Mouse (Mus musculus): ENCODE data around the gene Akap6. TPM values are rescaled to one million over a fixed set of nuclear protein-coding genes. Genes with fewer than 3 reads are reported as not detected.
A peak's percentile ranks its signal among the peaks of the same experiment; 100 is the strongest.

The Akap6 gene
- total RNA-seq, 2 experiments from 2014 or later: 32.6 to 36.5 TPM

DNA sequence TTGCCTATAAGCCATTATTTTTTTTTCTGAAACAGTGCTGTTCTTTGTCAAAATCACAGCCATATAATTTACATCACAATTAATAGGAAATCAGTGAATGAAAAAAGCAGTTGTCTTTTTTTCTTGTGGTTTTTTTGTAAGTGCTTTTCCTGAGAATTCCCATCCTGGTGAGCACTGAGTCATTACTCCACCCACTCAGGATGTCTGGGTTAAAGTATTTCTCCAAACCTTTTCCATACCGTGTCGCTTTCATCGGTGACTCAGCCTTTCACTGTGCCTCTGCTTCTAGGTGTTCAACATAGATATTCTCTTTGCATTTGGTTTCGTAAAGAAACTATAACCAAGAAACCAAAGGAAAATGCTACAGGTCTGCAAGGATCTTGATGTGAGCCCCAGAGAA lies 328.1 kb downstream of the Akap6 start:
- DNase-seq (ENCODE audit: low spot score): no peak

DNA sequence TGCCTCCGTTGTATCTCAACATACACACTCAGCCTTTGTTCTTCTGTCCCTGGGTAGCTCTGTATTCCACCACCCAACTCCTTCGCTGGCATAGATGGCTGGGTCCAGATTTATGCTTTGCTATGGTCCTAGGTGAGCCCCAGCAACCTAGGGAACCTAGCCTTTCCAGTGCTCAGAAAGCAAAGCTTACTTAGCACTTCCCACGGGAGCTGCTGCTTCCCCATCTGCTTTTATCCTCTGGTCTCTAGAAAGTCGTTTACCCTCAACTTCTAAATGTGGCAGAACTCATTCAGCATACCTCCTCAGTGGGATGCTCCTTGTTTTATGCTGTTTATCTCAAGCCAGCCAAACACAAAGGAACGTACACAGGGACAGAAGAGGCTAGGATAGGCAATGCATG lies 329.7 kb downstream of the Akap6 start:
- no peak for DNase-seq (ENCODE audit: low spot score)

DNA sequence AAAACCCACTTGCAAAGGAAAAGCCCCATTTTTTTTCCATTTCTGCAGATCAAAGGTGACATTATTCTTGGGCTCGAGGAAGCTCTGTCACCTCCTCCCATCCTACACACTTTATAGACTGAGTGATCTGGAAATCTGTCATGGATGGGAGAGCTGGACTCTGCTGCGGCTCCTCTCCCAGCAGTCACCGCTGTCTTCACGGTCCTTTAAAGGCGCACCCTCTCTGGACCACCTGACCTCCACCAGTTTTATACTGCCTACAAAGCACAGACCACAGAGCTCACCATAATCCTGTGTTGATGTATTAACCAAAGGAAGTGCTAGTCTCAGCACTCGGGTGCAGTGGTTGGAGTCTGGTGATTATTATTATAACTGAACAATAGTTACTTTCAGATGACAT lies 330.7 kb downstream of the Akap6 start:
- DNase-seq (ENCODE audit: low spot score): no peak

DNA sequence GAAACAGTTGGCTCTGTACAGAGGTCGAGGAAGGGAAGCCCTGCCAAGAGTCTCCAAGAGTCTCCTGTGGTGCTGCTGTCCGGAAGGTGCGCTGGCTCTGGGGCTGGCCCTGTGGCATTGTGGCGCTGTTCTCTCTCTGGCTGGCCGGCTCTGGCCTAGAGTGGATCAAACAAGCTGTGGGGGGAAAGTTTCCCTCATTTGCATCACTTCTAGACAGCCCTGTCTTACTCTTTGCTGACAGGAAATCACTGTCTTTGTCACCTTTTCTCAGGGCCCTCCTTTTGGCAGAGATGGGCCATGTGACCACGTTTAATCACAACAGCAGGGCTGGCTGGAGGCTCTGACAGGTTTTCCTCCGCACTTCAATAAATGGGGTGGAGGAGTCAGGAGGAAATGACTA lies 333.6 kb downstream of the Akap6 start:
- peak; percentile 7 for DNase-seq (ENCODE audit: low spot score)

DNA sequence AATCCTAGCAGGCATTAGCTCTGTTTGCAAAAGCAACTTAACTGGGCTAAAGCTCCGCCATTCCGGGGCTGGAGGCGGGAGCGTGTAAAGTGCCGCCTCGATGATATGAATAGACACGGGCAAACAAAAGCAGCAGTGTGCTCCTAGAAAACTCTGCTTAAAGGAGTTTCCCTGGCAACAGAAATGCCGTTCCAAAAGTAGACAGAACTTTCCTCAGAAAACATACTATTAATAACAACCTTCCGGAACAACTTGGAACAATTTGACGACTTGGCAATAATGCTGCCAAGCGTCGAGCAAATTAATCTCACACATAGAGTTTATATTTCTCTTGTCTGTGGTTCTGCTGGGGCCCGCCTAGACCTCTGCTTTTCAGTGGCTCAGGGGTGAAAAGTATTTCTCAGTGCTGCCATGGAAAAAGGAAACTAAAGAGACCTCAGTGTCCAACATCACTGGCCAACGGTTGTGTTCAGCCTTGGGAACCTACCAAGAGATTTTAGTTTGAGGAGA lies 334.3 kb downstream of the Akap6 start:
- DNase-seq (ENCODE audit: low spot score): peak; percentile 17

DNA sequence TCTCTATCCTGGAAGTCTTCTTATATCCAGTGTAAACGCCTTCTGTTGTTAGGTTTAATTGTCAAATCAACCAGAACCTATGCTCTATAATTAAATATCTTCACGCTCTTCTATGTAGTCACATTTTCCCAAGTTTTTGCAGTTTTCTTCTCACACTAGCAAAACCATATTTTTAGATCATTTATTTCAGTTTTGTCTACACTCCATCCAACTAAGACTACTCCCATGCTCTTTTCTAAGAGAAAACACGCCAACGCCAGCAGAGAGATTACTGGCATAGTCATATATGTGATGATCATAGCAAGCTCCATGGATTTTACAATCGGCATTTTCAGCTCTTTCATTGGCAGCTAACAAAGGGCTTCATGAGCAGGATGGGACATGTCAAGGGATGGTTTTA lies 341.5 kb downstream of the Akap6 start:
- DNase-seq (ENCODE audit: low spot score): no peak

DNA sequence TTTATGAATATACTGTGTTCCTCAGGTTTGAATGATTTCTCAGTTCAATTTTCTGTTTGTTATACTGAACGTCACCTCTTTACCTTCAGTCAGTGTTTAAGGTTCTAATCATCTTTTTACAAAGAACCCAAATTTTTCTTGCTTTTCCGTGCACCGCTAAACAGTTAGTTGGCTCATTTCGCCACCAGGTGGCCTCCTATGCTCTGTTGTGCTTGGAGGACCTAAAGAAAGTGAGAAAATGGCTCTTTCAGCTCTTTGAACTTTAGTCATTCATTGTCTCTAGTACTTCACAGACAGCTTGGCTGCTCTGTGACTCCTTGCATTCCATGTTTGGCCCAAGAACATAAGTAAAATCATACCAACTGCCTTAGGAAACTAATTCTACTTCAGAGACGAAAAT lies 343.6 kb downstream of the Akap6 start:
- no peak for DNase-seq (ENCODE audit: low spot score)

DNA sequence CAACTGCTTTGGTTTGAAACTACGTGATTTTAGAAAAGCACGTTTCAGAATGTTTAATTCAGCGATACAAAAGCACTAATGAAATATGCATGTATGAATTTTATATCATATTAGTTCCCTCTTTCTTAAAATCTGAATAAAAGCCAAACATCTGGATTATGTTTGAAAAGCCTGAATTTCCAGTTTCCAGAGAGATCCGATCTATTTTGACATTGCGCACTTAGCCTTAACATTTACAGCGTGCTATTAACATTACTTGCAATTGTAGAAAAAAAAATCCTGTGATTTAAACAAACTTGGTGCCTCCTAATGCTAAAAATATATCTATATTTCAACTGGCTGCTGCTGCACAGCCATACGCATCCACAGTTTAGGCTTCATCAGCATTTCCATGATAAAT lies 358.4 kb downstream of the Akap6 start:
- DNase-seq (ENCODE audit: low spot score): no peak

DNA sequence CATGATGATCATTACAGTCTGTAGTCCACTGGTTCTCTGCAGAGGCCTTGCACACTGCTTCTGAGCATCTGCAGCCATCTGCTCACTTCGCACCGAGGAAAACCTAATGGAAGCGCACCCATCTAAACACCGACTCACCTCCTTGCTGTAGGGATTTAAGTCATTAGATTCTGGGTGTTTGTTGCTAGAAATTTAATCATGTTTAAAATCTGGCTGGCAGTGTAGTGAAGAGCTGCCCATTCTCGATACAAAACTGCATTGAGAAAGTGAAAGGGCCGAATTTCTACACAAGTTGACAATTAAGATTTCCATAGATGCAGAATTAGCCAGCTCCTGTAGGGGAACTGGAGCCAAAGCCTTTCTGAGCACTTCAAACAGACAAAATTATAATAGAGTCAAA lies 361.7 kb downstream of the Akap6 start:
- no peak for DNase-seq (ENCODE audit: low spot score)

DNA sequence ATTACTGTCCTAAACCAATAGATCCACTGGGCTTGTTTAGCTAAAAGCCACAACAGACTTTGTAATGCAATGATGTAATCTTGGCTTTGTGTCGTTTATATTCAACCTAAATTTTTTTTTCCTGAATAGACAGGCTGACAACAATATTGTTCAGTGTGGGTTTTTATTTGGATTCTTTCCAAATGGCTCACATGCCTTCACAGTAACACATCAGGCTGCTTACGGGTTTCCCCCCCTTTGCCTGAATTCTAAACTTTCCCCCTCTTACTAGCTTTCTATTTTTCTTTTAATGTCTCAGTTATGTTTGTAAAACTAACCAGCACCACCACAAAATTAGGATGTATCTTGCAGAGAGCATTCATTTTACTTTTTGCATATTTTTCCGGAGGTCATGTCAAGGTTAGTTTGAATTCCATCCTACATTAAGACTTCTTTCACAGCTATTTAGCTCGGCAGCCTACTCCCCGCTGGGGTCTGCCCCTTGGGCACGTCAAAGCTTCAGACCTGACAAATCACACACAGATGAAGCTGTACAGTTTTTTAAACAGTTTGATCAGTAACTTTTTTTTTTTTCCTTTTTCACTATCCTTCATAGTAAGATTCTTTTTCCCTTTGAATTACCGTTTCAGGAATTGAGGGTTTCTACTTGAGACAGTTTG lies 362.4 kb downstream of the Akap6 start:
- no peak for DNase-seq (ENCODE audit: low spot score)

DNA sequence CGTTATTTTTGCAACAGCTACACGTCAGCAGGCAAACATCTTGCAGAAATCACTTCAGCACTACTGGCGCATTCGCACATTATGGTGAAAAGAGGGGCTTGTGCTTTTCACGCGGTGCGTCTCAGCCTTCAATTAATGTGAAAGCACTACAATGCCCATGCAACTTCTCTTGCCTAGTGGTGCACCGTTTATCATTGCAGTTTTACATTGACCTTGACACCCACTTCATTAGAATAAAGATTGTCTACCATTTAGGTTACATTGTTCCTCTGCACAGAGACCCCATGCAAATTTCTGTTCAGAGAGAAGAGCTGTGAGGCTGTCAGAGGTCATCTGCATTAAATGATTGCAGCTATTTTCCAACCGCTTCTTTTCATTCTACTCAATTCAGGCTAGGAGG lies 363.8 kb downstream of the Akap6 start:
- no peak for DNase-seq (ENCODE audit: low spot score)

DNA sequence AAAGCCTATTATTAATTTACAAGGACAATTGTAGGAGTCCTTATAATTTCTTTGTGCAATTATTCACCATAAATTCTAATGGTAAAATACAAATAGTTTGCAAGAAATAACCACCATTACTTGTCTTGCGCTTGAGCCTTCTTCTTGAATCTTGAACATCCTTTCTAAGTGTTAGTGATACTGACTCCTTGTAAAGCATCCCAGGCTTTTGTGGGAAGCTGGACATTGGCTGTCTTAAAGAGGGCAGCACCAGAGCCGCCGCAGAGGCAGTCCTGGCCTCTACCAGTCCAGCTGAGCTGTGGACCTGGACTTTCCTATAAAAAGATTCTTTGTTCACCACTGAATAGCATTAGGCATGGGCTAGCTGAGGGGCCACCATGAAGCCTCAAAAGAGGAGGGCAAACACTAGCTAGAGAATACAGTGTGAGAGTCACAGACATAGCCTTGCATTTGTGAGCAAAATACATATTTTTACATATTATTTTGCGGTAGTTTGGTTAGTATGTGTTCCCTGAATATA lies 365.1 kb downstream of the Akap6 start:
- no peak for DNase-seq (ENCODE audit: low spot score)

DNA sequence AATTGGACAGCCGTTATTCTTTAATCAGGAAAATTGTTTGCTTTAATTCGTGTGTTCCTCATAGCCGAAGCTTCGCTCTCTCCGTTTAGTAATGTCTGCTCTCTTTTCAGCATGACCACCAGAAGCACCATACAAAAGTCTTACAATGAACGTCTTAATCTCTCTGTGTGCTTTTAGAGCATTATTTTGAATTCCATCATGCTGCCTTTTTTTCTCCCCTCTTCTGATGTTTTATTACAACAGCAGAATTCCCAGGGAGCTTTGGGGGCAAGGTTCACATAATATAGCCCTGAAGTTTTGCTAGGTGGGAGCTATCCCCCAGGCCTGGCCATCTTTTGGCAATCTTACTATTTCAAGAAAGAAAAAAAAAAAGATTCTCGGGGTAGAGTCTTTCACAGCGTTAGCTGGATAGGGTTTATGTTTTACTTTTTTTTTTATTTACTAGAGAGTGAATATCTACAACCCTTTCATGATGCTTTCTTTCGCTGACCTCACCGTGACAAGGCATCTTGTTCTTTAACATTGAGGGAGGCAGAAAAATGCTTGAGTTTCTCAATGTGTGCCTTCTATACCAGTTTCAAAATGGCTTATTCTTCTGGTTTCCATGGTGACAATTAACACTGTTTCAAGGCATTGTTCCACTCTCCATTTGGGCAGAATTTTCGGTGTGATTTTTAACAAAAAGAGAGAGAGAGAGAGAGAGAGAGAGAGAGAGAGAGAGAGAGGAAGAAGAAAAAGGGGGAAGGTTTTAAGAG lies 366.0 kb downstream of the Akap6 start:
- no peak for DNase-seq (ENCODE audit: low spot score)

DNA sequence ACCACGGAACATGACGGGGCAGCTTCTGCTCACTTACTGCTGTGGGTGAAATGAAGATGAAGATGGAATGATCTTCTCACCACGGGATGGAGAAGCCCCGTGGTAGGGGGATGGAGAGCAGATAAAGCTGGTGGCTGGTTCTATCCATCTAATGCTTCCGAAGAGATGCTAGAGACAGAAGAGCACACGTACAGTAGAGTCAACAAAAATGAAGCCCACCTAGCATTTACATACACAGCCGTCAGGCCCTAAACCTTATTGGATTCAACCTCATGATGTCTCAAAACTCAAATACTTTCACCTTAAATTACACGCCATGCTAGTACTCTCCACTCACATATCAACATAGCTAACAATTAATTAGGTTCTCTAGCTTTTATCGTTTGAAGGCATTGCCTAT lies 367.1 kb downstream of the Akap6 start:
- no peak for DNase-seq (ENCODE audit: low spot score)

DNA sequence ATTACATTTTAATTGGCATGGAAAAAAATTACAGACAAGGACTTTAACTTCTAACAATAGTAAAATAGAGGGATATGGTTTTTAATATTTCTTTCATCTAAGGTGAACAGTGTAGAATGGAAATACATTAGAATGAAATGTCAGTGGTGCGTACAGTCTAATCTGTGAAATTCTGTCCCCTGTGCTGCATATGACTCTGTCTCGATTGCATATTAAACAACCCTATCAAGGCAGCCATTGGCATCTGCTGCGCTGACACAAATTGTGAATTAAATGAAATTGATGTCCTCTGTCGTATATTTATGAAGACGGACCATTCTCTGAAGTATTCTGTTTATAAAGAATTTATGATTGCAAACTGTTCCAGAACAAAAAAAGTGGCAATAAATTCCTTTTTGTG lies 371.7 kb downstream of the Akap6 start:
- no peak for DNase-seq (ENCODE audit: low spot score)

DNA sequence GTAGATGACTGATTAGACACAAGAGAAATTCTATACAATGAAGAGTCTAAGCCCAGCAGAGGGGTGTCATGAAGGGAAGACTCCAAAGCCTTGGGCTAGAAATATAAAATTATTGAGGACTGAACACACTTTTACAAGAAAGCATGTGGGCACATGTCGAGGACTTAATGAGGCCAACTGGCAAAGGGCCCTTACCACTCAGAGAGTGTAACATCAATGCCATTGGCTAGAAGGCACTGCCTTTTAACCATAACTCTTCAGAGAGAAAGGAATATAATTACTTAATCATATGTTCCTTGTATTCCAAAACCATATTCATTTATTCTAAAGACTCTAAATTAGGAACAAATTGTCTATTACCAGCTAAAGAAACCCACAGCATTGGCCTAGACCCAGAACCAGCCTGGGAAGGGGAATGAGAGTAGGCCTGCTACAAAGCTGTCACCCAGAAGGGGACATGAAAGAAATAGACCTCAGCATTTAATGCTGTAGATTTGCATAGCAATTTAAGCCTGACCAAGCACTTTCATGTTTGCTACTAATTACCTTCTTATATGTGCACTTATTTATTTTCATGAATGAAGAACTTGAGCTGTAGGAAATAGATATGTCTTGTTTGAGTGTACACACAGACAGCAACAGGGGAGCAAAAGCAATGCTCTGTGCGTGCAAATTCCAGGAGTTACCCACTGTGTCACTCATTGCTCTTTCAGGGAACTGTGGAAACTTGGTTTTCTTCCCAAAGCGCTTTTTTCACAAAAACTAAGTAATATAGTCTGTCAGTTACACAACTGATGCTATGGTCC lies 377.6 kb downstream of the Akap6 start:
- no peak for DNase-seq (ENCODE audit: low spot score)

DNA sequence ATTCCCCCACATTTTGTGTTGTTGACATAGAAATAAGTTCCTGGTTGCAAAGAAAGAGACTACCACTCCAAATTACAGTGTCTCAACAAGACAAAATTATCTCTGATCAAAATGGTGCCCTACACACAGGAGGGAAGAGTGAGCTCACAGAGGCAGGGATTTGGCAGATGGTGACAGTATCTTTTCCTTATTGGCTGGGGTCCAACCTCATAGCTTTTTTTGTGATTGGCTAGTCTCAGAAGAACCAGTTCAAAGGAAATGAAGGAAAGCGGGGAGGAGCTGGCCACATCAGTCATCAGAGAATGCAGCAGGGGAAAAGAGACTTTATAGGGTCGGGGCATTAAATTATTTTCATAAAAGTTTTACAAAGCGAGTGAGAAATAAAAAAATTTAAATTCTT lies 386.6 kb downstream of the Akap6 start:
- DNase-seq (ENCODE audit: low spot score): no peak

DNA sequence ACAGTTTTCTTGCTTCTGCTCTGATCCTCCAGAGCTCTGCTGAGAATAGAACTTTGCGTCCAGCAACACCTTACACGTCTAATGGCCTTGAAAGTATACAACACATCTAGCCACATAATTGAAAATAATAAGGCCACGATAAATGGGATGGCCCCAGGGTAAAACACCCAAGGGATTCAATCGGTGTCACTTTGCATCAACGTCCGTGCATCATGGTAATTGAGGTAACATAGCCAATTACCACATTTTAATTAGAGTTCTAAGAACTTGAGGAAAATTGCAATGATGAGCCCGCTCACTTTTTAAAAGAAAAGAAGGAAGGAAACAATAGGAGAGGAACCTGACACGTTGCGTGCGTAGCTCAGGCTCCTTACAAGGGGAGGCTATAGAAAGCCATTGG lies 413.1 kb downstream of the Akap6 start:
- no peak for DNase-seq (ENCODE audit: low spot score)

DNA sequence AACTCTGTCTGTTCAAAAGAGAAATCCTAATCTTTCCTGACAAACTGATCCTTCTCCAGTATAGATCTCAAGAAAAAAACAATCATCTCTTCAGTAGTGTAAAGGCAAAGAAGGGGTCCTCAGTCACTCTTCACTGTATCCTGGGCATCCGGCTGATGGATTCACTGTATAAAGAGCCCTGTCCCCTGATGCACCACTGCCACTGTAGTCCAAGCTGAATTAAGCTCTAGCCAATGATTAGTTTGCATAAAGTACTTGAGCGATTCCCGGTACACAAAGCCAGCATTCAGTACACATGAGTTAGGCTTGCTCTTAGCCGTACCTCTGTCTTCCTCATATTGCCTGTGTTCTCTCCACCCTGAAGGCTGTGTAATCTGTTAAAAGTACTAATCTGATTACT lies 420.2 kb downstream of the Akap6 start:
- no peak for DNase-seq (ENCODE audit: low spot score)

DNA sequence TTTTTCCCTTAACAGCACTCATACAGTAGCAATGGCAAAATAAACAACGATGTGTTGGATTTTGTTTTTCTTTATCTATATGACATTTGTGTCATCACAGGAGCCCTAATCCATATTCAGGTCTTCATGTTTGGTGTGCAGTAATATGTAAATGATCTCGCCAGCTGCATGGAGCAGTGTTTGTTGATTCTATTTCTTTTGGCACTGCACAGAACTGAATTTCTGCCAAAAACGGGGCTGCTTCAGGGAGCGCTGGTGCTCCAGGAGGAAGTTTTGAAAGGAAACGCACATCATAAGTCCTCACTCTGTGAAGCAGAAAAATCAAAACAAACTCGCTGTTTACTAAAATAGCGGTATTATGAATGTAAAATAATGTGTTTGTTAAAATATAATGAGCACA lies 424.9 kb downstream of the Akap6 start:
- DNase-seq (ENCODE audit: low spot score): peak; percentile 30

DNA sequence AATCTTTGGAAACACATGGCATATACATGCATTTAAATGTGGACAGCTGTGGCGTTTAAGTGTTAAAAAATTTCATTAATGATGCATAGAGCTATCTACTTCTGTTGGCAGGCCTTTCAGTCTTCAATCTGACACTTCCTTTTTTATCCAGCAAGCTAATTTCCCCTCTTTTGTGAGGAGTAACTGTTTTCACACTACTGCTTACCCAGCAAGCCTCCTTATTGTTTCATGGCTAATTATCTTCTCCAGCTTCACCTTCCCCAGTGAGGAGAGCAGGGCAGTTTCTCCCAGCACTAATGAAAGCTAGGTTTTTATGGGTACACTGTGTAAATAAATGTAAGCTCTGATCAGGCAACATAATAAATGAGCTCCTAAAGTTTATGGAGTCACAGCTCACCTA lies 425.5 kb downstream of the Akap6 start:
- no peak for DNase-seq (ENCODE audit: low spot score)

DNA sequence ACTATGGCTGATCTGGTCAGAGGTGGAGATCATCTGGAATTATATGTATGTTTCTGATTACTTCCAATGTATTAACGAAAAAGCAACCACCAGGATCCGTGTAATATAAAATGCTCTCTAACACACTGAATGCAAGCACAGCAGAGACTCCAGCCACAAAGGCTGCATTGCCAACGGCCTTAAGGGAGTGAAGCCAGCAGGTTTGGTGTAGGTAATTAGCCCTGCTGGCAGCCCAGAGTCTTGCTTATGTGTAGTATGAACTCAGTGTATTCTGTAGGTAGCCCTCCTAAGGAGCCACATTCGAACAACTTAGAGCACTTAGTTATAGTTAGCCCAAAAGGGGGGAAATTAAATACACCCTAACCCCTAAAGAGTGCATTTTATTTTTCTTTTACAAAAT lies 426.1 kb downstream of the Akap6 start:
- no peak for DNase-seq (ENCODE audit: low spot score)

Measured in gastrocnemius, adult 18-20 months (tissue).